Mouse (Mus musculus) testis, postnatal 14 days (tissue): ENCODE measurements at regions not wholly inside any gene's neighbourhood (a gene's known extent, or its start where the extent isn't known, plus 50 kb on each side); places are given as distances from the start of the nearest gene placed in this dataset.

Experiments
- DNase-seq: peaks from one replicate; pipeline ENCODE4 v3.0.0; 2021; ENCODE audit warnings: low spot score

GRCm38 (mm10) chr10:126070984-126071713 is 105.2 kb downstream of the Lrig3 start:
- no peak for DNase-seq

GRCm38 (mm10) chr10:126071714-126072057 is 105.7 kb downstream of the Lrig3 start:
- no peak for DNase-seq

- no peak for DNase-seq
Observed at GRCm38 (mm10) chr10:126077313-126077966, 111.5 kb downstream of the Lrig3 start.

- peak; percentile 29 for DNase-seq
Observed at GRCm38 (mm10) chr10:126082576-126082975, 116.6 kb downstream of the Lrig3 start.

- DNase-seq, result peak; percentile 13
Observed at GRCm38 (mm10) chr10:126086684-126087083, 120.7 kb downstream of the Lrig3 start.

GRCm38 (mm10) chr10:126094238-126094880 is 128.4 kb downstream of the Lrig3 start:
- DNase-seq, result no peak

- no peak for DNase-seq
Observed at GRCm38 (mm10) chr10:126097896-126098295, 131.9 kb downstream of the Lrig3 start.

- no peak for DNase-seq
Observed at GRCm38 (mm10) chr10:126102876-126103275, 136.9 kb downstream of the Lrig3 start.

- DNase-seq, result no peak
Observed at GRCm38 (mm10) chr10:126113106-126113505, 147.1 kb downstream of the Lrig3 start.

- DNase-seq, result no peak
Observed at GRCm38 (mm10) chr10:126115386-126115785, 149.4 kb downstream of the Lrig3 start.

- DNase-seq, result no peak
Observed at GRCm38 (mm10) chr10:126121626-126122025, 155.7 kb downstream of the Lrig3 start.

- DNase-seq, result no peak
Observed at GRCm38 (mm10) chr10:126122504-126122903, 156.5 kb downstream of the Lrig3 start.

- no peak for DNase-seq
Observed at GRCm38 (mm10) chr10:126133188-126133587, 167.2 kb downstream of the Lrig3 start.

GRCm38 (mm10) chr10:126133957-126134356 is 168.0 kb downstream of the Lrig3 start:
- no peak for DNase-seq

- DNase-seq, result no peak
Observed at GRCm38 (mm10) chr10:126138585-126138984, 172.6 kb downstream of the Lrig3 start.

GRCm38 (mm10) chr10:126141586-126141985 is 175.6 kb downstream of the Lrig3 start:
- DNase-seq, result no peak

GRCm38 (mm10) chr10:126143833-126144232 is 177.9 kb downstream of the Lrig3 start:
- DNase-seq, result peak; percentile 48

- no peak for DNase-seq
Observed at GRCm38 (mm10) chr10:126144609-126145202, 178.7 kb downstream of the Lrig3 start.

- DNase-seq, result no peak
Observed at GRCm38 (mm10) chr10:126157300-126157699, 191.3 kb downstream of the Lrig3 start.

GRCm38 (mm10) chr10:126165215-126165614 is 199.2 kb downstream of the Lrig3 start:
- DNase-seq, result no peak

GRCm38 (mm10) chr10:126169095-126169873 is 203.3 kb downstream of the Lrig3 start:
- no peak for DNase-seq

GRCm38 (mm10) chr10:126169874-126170163 is 203.9 kb downstream of the Lrig3 start:
- DNase-seq, result peak; percentile 45
